Mouse (Mus musculus) adrenal gland (tissue): Measurements from ENCODE around the gene Ptx4.

Experiments
- intact Hi-C: fragments of 180-260 bp; cut with DNase I; formaldehyde crosslinking; loops from one replicate; pipeline ENCODE4 v1.15.1; 2025
- long read RNA-seq, 2 experiments: library from polyadenylated mRNA; unstranded; transcript quantifications; one replicate each; pipeline ENCODE4 v2.0.0; 2020; ENCODE audit warnings: borderline replicate concordance in 1 of 2; ENCODE audit not compliant: insufficient replicate concordance in 1 of 2

Gene Ptx4
- long read RNA-seq, experiment 1: 0 reads
- long read RNA-seq, experiment 2: 0 reads

GRCm38 (mm10) chr17:25120406-25120805, at the start of gene Ptx4:
Gene Ptx4, plus strand, starts transcription at chr17:25120760.
- intact Hi-C loops: loop anchor here (5.0 kb wide), 1 partner anchor 152 kb away; the partner anchor contains the start of gene Ube2i

DNA sequence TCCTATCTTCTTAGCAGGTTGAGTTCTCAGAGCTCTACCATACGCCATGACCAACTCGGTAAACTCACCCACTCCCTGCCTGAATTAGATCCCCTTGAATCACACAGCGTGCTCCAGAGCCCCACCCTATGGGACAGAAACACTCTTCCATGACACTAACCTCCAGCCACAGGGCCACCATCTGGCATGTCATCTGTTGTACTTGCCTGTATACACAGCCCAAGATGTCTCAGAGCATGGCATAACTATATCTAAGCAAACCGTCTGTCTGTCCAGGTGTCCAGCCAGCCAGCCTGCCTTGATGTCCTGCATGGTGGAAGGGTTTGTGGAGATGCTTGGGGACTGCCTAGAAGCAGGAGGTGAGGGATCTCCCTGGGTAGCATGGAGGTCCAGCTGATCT, 43.7 kb upstream of the Ptx4 start:
- intact Hi-C loops: no loop called here

GRCm38 (mm10) chr17:25077771-25078372, 42.7 kb upstream of the Ptx4 start:
- intact Hi-C loops: no loop called here

DNA sequence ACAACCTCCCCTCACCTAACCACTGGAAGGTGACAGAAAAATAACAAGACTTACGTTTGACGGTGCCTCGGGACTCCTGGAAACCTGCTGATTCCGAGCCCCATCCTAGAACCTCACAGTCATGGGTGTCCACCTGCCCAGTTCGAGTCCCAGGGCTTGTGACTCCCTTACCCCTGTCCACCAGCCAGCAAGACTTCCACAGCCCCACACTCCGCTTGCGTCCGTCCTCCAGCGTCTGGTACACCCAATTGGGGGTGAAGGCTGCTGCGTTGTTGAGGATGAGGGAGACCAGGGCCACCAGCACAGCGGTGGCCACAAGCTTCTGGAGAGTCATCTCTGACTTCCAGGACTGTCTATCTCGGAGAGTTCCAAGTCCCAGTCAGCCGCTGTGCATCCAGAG, 40.4 kb upstream of the Ptx4 start:
- intact Hi-C loops: no loop called here

GRCm38 (mm10) chr17:25080960-25081381, 39.6 kb upstream of the Ptx4 start:
- intact Hi-C loops: no loop called here

DNA sequence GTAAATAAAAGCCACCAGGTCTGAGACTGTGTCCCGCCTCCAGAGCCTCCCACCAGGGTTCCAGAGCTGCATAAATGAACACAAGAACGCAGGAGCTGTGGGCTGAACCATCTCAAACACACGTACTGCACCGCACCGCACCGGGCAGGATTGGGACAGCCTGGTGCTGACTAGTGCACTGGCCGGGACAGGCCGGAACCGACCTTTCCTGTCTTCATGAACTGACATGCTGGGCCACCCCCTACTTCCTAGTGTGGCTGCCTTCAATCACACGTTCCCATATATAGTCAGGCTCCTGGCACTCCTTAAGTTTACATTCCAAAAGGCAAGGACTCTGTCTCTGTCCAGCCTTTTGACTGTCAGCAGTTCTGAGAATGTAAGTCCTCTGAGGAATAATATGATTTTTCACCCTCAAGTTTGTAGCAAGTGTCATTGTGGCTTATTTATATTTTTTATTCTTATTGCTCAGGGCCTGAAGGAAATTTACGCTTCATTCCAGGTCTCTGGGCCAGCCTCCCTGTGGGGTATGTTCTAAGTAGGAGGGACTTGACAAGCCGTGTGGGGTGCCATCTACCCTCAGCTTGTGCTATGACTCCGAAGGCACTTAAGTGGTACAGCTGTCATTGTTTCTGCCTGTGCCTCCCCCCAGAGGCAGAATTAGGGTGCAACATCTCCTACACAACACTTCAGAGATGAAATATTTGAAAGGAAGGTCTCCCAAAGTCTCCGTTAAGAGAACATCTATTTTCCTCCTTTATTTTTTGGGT, 38.3 kb upstream of the Ptx4 start:
- intact Hi-C loops: no loop called here

- intact Hi-C loops: no loop called here
Observed at GRCm38 (mm10) chr17:25082887-25083286, 37.7 kb upstream of the Ptx4 start.

- intact Hi-C loops: no loop called here
Observed at GRCm38 (mm10) chr17:25083444-25083931, 37.1 kb upstream of the Ptx4 start, which contains the start of gene Tmem204. Gene Tmem204, minus strand, starts transcription at chr17:25083591.

DNA sequence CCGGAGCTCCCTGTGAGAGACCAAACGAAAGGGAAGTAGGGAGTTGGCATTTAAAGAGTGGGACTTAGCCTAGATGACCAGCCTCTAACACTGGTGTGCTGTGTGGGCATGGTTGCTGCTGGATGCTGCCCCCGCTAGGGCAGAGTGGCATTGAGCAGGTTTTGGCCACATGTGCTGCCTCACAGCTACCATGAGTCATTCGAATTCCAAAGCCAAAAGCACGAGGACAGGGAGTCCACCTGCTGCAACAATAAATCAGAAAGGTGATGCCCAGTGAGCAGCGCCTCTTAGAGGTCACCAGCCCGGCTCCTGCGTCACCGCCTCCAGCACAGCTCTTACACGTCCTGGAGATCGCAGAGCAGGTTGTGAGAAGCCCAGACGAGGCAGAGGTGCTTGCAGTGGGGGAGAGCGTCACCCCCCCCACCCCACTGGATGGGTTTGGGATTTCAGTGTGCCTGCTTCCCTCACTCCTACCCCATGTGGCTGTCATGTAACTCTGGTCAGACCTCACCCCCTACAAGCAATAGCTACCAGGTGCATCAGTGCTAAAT, 35.6 kb upstream of the Ptx4 start:
- intact Hi-C loops: no loop called here

GRCm38 (mm10) chr17:25086724-25087123, 33.8 kb upstream of the Ptx4 start:
- intact Hi-C loops: no loop called here

GRCm38 (mm10) chr17:25089158-25089557, 31.4 kb upstream of the Ptx4 start:
- intact Hi-C loops: no loop called here

- intact Hi-C loops: no loop called here
Observed at GRCm38 (mm10) chr17:25090450-25090849, 30.1 kb upstream of the Ptx4 start.

GRCm38 (mm10) chr17:25096221-25096620, 24.3 kb upstream of the Ptx4 start:
- intact Hi-C loops: no loop called here

DNA sequence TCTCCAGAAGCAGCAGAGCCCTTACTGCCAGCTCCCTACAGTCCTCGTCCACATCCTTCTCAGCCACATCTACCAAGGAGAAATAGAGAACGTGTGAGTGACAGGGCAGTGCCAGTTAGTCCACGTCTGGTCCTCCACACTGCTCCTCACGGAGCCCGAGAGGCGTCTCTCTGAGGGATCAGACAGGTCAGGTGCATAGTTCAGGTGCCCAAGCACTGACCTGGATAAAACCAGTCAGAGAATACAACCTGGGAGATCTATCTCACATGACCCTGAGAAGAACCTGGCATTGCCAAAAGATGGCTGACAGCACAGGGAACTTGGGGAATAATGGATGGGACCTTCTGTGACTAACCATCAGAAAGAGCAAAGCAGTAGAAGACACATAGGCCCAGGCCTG, 20.5 kb upstream of the Ptx4 start:
- intact Hi-C loops: no loop called here

GRCm38 (mm10) chr17:25101338-25101737, 19.2 kb upstream of the Ptx4 start:
- intact Hi-C loops: no loop called here

- intact Hi-C loops: no loop called here
Observed at GRCm38 (mm10) chr17:25107786-25108185, 12.8 kb upstream of the Ptx4 start.

DNA sequence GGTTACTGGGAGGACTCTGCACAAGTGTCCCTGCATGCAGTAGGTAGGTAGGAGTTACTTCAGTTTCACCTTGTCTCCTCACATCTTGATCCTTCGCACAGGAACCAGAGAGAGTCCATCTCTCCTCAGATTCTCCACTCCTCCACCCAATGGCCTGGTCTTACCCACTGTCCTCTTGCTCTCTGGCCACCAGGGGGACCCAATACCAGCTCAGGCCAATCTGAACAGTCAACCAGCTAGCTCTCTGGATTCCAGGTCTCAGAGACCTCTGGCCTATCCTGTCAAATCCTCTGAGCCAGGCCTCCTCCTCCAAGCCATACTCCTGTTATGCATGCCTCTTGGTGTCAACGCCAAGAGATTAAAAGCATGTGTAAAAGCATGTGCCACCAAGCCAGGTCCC, 11.0 kb upstream of the Ptx4 start:
- intact Hi-C loops: no loop called here

- intact Hi-C loops: loop anchor here (10.0 kb wide), 1 partner anchor 74 kb away; the partner anchor contains the start of genes BC003965 and Unkl
Observed at GRCm38 (mm10) chr17:25110590-25110989, 10.0 kb upstream of the Ptx4 start.

- intact Hi-C loops: loop anchor here (10.0 kb wide), 1 partner anchor 74 kb away; the partner anchor contains the start of genes BC003965 and Unkl
Observed at GRCm38 (mm10) chr17:25111220-25111619, 9.3 kb upstream of the Ptx4 start.

DNA sequence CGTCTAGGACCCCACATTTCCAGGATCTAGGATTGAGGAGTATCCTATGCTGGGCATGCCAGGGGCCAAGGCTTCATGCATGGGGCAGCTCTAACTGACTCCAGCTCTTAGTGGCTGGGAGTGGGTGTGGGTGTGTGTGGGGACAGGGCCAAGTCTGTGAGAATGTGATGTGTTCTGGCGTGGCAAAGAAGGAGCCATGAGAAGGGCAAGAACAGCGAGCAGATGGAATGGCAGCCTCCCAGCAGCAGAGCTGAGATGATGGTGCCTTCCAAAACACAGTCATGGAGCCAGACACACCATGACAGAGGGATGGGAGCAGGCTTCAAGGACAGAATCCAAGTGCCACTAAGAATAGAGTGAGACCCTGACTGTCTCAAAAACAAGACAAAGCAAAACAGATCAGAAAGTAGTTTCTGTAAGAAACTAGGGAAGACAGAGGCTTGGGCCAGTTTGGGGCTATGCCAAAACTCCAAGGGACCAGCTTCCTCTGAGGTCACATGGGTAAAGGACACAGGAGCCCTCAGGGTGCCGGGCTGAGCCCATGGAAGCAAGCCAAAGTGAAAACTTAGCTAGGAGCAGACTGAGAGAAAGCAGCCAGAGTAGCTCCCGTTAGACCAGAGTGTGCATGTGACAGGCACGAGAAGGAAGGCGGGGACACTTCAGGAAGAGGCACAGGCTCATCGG, 8.7 kb upstream of the Ptx4 start:
- intact Hi-C loops: loop anchor here (10.0 kb wide), 1 partner anchor 73 kb away; the partner anchor contains the start of genes BC003965 and Unkl

- intact Hi-C loops: loop anchor here (10.0 kb wide), 1 partner anchor 72 kb away; the partner anchor contains the start of genes BC003965 and Unkl
Observed at GRCm38 (mm10) chr17:25112423-25112810, 8.1 kb upstream of the Ptx4 start.
